Mouse (Mus musculus) liver, adult 2 months (tissue): ENCODE data around the gene Prnp. TPM values are rescaled to one million over a fixed set of nuclear protein-coding genes. Genes with fewer than 3 reads are reported as not detected.

Experiments used
- DNase-seq: peaks from one replicate; pipeline ENCODE4 v3.0.0-alpha.2; 2011; ENCODE audit warnings: low read depth, low spot score; ENCODE audit errors: extremely low read depth
- H3K27ac ChIP-seq: fragments of 200-500 bp; replicated peaks from 2 replicates; pipeline ENCODE4 v1.5.1; 2012; ENCODE audit warnings: low read depth, mild to moderate bottlenecking, control low read depth, inconsistent platforms, low read length; ENCODE audit not compliant: insufficient read depth
- H3K27me3 ChIP-seq: fragments of 200-500 bp; 2 replicates; pipeline ENCODE4 v1.6.1; 2012; ENCODE audit warnings: mild to moderate bottlenecking, moderate library complexity, low read length, inconsistent platforms; ENCODE audit not compliant: control insufficient read depth, insufficient read depth
- H3K36me3 ChIP-seq: fragments of 200-500 bp; 2 replicates; pipeline ENCODE4 v1.6.1; 2012; ENCODE audit warnings: low read length, inconsistent platforms; ENCODE audit not compliant: control insufficient read depth, insufficient read depth
- H3K4me1 ChIP-seq: fragments of 200-500 bp; 2 replicates; pipeline ENCODE4 v1.6.1; 2011; ENCODE audit warnings: low read length; ENCODE audit not compliant: control insufficient read depth, insufficient read depth
- H3K4me3 ChIP-seq: fragments of 200-500 bp; 2 replicates; pipeline ENCODE4 v1.5.1; 2011; ENCODE audit warnings: low read depth, mild to moderate bottlenecking, control low read depth, low read length, moderate library complexity; ENCODE audit not compliant: insufficient read depth
- H3K79me2 ChIP-seq: fragments of 200-500 bp; 2 replicates; pipeline ENCODE4 v1.6.1; 2012; ENCODE audit warnings: inconsistent platforms, mild to moderate bottlenecking, low read length, moderate library complexity; ENCODE audit not compliant: control insufficient read depth, insufficient read depth
- H3K9ac ChIP-seq: fragments of 200-500 bp; 2 replicates; pipeline ENCODE4 v1.6.1; 2012; ENCODE audit warnings: low read depth, mild to moderate bottlenecking, control low read depth, inconsistent platforms, low read length
- CTCF ChIP-seq: fragments of 200-500 bp; IDR thresholded peaks from 2 replicates; pipeline ENCODE4 v1.5.1; 2011; ENCODE audit warnings: low read depth, low read length, control low read depth
- POLR2A ChIP-seq: fragments of 200-500 bp; IDR thresholded peaks from 2 replicates; pipeline ENCODE4 v1.6.1; 2011; ENCODE audit warnings: low read length, control low read depth; ENCODE audit not compliant: insufficient read depth; ENCODE audit errors: extremely low read depth
- WGBS: fragments of 180-500 bp; shearing (Covaris S2); methylation state at CpG from one replicate; pipeline ENCODE4 v1.1.7; 2018; 5-methylcytosine and 5-hydroxymethylcytosine counted together
- polyA plus RNA-seq: library from polyadenylated mRNA; depleted of rRNA; stranded (reverse); fragments of >200 nt; gene quantifications from 2 replicates; pipeline ENCODE4 v1.2.3, GENCODE M21; 2012
- total RNA-seq: library from RNA; depleted of rRNA; stranded (reverse); fragments of >200 nt; gene quantifications from 2 replicates; pipeline ENCODE4 v1.2.3, GENCODE M21; 2014

Gene Prnp
- total and polyA plus RNA-seq, 2 experiments: 20.4 to 31.5 TPM

DNA sequence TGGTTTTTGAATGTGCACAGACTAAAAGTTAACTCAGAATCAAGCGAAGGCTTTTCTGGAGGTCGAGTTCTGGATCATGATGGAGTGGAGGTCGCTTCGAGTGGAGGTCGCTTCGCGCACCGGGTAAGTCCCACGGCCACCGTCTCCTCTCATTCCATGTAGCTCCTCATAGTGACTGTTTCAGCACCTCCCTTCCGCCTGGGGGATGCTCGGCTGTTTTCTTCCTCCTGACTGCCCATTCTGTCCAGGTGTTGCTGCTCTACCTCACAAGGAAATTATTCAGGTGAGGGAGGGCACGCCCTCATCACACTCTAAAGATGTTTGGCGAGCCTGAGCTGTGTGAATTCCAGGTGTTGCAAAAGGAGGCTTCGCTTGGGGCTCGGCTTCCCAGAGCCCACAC, 36.6 kb downstream of the Prnp start:
- no peak overlapping the region for H3K27ac ChIP-seq
- TF ChIP-seq CTCF: no peak
- TF ChIP-seq POLR2A: no peak
- no peak for DNase-seq
- H3K9ac ChIP-seq: no peak overlapping the region
- no peak overlapping the region for H3K4me3 ChIP-seq
- 87% methylated on average over 16 of the region's 16 CpGs for WGBS
- no peaks in the 10 kb centered on the region for H3K79me2 ChIP-seq
- H3K36me3 ChIP-seq: no peaks in the 10 kb centered on the region
- 0 out of 2 replicates have a peak, but pooled peaks cover 7% of the 10 kb centered on the region for H3K27me3 ChIP-seq
- no peaks in the 10 kb centered on the region for H3K4me1 ChIP-seq

DNA sequence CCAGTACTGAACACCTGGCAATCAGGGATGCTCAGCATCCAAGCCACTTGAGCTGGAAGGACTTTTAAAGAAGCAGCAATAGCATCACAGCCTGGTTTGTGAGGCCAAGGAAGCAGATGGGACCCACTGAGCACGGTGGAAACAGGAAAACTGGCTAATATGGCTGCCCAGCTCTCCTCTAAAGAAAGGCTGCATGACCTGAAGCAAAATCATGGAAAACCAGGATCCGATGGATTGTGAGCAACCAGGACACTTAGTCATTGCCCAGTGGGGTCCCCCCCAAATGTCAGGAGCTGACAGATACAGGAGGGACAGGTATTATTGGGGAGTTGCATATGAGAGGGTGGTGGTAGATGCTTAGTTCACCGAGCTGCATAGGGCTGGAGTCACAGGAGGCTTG, 38.4 kb downstream of the Prnp start:
- no peak for TF ChIP-seq CTCF
- TF ChIP-seq POLR2A: no peak
- Histone ChIP-seq H3K4me1 (no peaks in the 10 kb centered on the region; the same call in 1 of the 2 replicates), H3K4me3 (no peak overlapping the region), H3K9ac (no peak overlapping the region), H3K27ac (no peak overlapping the region), H3K36me3 (no peaks in the 10 kb centered on the region), H3K79me2 (no peaks in the 10 kb centered on the region), H3K27me3 (0 out of 2 replicates have a peak, but pooled peaks cover 7% of the 10 kb centered on the region)
- DNase-seq: no peak
- 72% methylated on average over 3 of the region's 3 CpGs for WGBS

DNA sequence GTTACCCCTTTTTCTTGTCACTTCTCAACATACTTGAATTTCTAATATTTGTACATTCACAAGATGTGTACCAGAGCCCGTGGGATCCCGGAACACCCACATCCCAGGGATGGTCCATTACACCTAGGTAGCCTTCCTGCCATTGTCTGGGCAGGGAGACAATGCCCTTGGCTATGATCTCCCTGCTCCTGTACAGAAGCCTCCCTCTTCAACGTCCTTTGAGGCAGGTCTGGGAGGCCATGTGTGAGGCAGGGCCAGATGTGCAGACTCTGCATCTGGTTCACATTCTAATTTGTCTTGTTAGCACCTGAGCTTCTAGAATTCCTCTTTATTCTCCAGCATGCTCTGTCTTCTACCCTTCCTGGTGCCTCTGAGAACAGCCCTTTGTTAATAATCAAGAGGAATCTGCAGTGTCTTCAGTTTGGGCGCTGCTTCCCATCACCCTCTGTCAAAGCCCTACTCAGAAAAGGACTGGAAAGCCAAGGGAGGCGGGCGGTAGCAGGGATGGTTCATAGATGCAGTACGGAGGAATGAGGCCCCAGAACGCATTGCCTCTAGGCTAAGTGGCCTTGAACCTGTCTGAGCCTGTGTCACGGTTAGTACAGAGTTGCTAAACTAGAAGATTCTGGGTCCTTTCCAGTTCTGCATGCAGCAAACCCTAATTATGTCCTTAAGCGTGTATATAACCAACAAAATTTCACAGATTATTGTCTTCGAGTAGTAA, 39.4 kb downstream of the Prnp start:
- H3K4me1 ChIP-seq: no peaks in the 10 kb centered on the region; the same call in 1 of the 2 replicates
- H3K9ac ChIP-seq: no peak overlapping the region
- DNase-seq: no peak
- no peak overlapping the region for H3K27ac ChIP-seq
- no peaks in the 10 kb centered on the region for H3K36me3 ChIP-seq
- WGBS: 67% methylated on average over 11 of the region's 11 CpGs
- TF ChIP-seq POLR2A (no peak), CTCF (no peak)
- H3K4me3 ChIP-seq: no peak overlapping the region
- no peaks in the 10 kb centered on the region for H3K79me2 ChIP-seq
- 0 out of 2 replicates have a peak, but pooled peaks cover 7% of the 10 kb centered on the region for H3K27me3 ChIP-seq

DNA sequence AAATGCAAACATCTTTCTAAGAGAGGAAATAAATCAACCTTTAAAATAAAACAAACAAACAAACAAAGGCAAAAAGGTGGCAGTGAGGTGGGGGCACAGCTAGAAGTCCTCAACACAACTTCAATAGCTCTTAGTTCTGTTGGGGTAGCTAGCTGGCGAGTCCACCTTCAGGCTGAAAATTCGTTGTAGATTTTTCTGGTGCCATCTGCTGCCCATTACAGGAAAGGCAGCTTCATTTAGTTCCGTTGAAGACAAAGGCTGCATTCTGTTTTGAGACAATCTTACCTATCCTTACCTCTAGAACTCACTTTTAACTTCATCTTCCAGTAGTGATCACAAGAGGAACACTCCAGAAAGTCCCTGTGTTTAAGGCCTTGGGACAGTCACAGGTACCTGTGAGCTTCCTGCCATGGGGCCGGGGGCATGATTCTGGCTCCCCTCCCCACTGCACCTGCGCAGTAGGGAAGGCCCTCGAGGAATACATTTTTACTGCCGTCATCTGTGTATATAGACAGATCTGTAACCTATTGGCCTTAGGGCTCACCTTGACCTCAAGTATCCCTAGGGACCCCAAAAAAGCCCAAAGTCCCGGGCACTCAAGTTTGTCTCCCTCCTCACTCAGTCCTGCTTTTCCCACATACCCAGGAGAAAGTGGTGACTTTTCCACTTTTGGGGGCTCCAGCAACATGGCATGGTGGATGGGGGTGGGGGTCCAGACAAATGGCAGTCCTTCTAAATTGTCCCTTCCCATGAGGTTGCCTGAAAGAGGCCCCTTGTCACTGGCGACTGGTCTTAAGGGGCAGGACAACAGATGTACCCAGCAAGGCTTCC, 40.3 kb downstream of the Prnp start:
- H3K4me1 ChIP-seq: no peaks in the 10 kb centered on the region; the same call in 1 of the 2 replicates
- H3K9ac ChIP-seq: no peak overlapping the region
- H3K79me2 ChIP-seq: no peaks in the 10 kb centered on the region
- no peak overlapping the region for H3K4me3 ChIP-seq
- no peak overlapping the region for H3K27ac ChIP-seq
- no peak for TF ChIP-seq POLR2A
- peak; percentile 45 for TF ChIP-seq CTCF
- 0 out of 2 replicates have a peak, but pooled peaks cover 5% of the 10 kb centered on the region for H3K27me3 ChIP-seq
- peak; percentile 25 for DNase-seq
- WGBS: 47% methylated on average over 9 of the region's 9 CpGs
- H3K36me3 ChIP-seq: no peaks in the 10 kb centered on the region

DNA sequence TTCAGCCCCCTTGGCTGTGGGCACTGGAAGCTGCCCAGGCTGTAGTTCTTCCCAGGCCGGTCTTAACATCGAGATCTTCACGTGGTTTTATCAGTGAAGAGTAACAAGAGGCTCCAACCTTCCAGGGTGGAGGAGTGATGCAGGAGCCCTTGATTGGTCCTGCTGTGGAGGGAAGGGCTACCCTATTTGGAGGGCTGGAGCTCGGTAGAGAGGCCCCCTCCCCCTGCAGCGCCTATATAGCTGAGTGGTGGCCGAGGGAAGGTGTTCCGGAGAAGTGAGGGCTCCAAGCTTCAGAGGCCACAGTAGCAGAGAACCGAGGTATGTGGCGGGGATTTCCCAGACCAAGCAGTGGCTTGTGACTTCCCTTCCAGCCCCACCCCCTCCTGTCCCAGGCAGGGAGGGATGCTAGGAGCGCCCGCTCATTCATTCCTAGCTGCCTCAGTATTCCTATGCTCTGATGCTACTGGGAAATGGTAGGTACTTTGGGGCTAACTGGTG, 40.9 kb downstream of the Prnp start, which contains the start of gene Prnd:
TSS of gene Prnd (plus strand) at position 264 of the 498 bp plus-strand sequence.
- DNase-seq: no peak
- Histone ChIP-seq H3K36me3 (no peaks in the 10 kb centered on the region), H3K4me1 (no peaks in the 10 kb centered on the region; the same call in 1 of the 2 replicates), H3K4me3 (no peak within 1 kb of the TSS), H3K9ac (no peak within 1 kb of the TSS), H3K27me3 (0 out of 2 replicates have a peak, but pooled peaks cover 5% of the 10 kb centered on the region), H3K27ac (no peak within 1 kb of the TSS), H3K79me2 (no peaks in the 10 kb centered on the region)
- TF ChIP-seq CTCF: no peak
- TF ChIP-seq POLR2A: no peak
- WGBS: 19% methylated on average over 11 of the region's 11 CpGs
